Mouse (Mus musculus) gastrocnemius, adult 2 months (tissue): ENCODE results near the gene Ints13. TPM values are rescaled to one million over a fixed set of nuclear protein-coding genes. Genes with fewer than 3 reads are reported as not detected.

ENCODE experiments used
- DNase-seq: peaks from one replicate; pipeline ENCODE4 v3.0.0; 2022
- H3K27ac ChIP-seq: fragments of 200-600 bp; 2 replicates; pipeline ENCODE4 v1.8.1; 2022; ENCODE audit warnings: mild to moderate bottlenecking
- H3K4me3 ChIP-seq: fragments of 200-600 bp; 2 replicates; pipeline ENCODE4 v1.8.1; 2022; ENCODE audit warnings: mild to moderate bottlenecking, moderate library complexity
- CTCF ChIP-seq: fragments of 200-600 bp; IDR thresholded peaks from 2 replicates; pipeline ENCODE4 v1.8.1; 2022; ENCODE audit warnings: antibody characterized with exemption, mild to moderate bottlenecking, moderate library complexity
- intact Hi-C: fragments of 180-260 bp; cut with DNase I; formaldehyde crosslinking; loops from one replicate; pipeline ENCODE4 v1.15.1; 2025
- long read RNA-seq, 2 experiments: library from polyadenylated mRNA; stranded (forward); transcript quantifications; one replicate each; pipeline ENCODE4 v2.0.0; 2021
- total RNA-seq, 2 experiments: library from RNA; stranded (reverse); gene quantifications; 2 replicates each; pipeline ENCODE4 v1.2.3; 2021

The Ints13 gene
- 10 to 100 TPM; 14.4 to 18.8 TPM for total RNA-seq
- long read RNA-seq, experiment 1, transcript Ints13-210 (1 exons, 1,740 nt) = major isoform, 6 of 18 reads
- long read RNA-seq, experiment 1, partial matches to known transcripts = 1 of 18 reads
- long read RNA-seq, experiment 1, other reads (novel, unspliced or antisense) = 8 of 18 reads
- long read RNA-seq, experiment 2, partial matches to known transcripts = 0 of 17 reads
- long read RNA-seq, experiment 2, other reads (novel, unspliced or antisense) = 13 of 17 reads

- TF ChIP-seq CTCF = peak; percentile 21; the same call in 1 of the 2 replicates
- intact Hi-C loops = loop anchor here (5.0 kb wide), 2 partner anchors 55 to 75 kb away; partner anchors contain the start of gene Itpr2
- peak; percentile 98 for DNase-seq
- H3K4me3 ChIP-seq = peak within 1 kb of the TSS; percentile 97
- H3K27ac ChIP-seq = peak within 1 kb of the TSS; percentile 99
These were observed at the start of gene Ints13 for GRCm38 (mm10) chr6:146577310-146578109. Gene Ints13 (minus strand): TSS chr6:146577835.

GRCm38 (mm10) chr6:146616670-146617069, 39.0 kb upstream of the Ints13 start:
- H3K4me3 ChIP-seq = no peak overlapping the region
- TF ChIP-seq CTCF = no peak
- no peak overlapping the region for H3K27ac ChIP-seq
- intact Hi-C loops = no loop called here
- DNase-seq = no peak

GRCm38 (mm10) chr6:146615891-146616290, 38.3 kb upstream of the Ints13 start:
- intact Hi-C loops = no loop called here
- DNase-seq = no peak

GRCm38 (mm10) chr6:146614541-146614940, 36.9 kb upstream of the Ints13 start:
- Histone ChIP-seq H3K27ac (no peak overlapping the region), H3K4me3 (no peak overlapping the region)
- no peak for TF ChIP-seq CTCF
- intact Hi-C loops = no loop called here
- no peak for DNase-seq

More at GRCm38 (mm10) chr6:146615891-146616290, 38.3 kb upstream of the Ints13 start:
- H3K27ac ChIP-seq = no peak overlapping the region
- H3K4me3 ChIP-seq = no peak overlapping the region
- TF ChIP-seq CTCF = no peak

GRCm38 (mm10) chr6:146613907-146614306, 36.3 kb upstream of the Ints13 start:
- DNase-seq = no peak
- Histone ChIP-seq H3K4me3 (no peak overlapping the region), H3K27ac (no peak overlapping the region)
- peak; percentile 4; the same call in 1 of the 2 replicates for TF ChIP-seq CTCF
- intact Hi-C loops = no loop called here

- no peak for DNase-seq
- H3K27ac ChIP-seq = no peak overlapping the region
- no peak overlapping the region for H3K4me3 ChIP-seq
- no peak for TF ChIP-seq CTCF
- intact Hi-C loops = no loop called here
These were observed 35.1 kb upstream of the Ints13 start for GRCm38 (mm10) chr6:146612736-146613135.

- Histone ChIP-seq H3K4me3 (no peak overlapping the region), H3K27ac (no peak overlapping the region)
- no peak for TF ChIP-seq CTCF
- no peak for DNase-seq
- intact Hi-C loops = no loop called here
These were observed 34.3 kb upstream of the Ints13 start for GRCm38 (mm10) chr6:146611897-146612296.

- DNase-seq = no peak
- Histone ChIP-seq H3K4me3 (no peak overlapping the region), H3K27ac (no peak overlapping the region)
- intact Hi-C loops = no loop called here
- TF ChIP-seq CTCF = no peak
These were observed 33.8 kb upstream of the Ints13 start for GRCm38 (mm10) chr6:146611385-146611784.

GRCm38 (mm10) chr6:146603651-146604050, 26.0 kb upstream of the Ints13 start:
- TF ChIP-seq CTCF = no peak
- Histone ChIP-seq H3K27ac (no peak overlapping the region), H3K4me3 (no peak overlapping the region)
- intact Hi-C loops = no loop called here
- no peak for DNase-seq

GRCm38 (mm10) chr6:146602601-146603000, 25.0 kb upstream of the Ints13 start:
- H3K4me3 ChIP-seq = no peak overlapping the region
- H3K27ac ChIP-seq = no peak overlapping the region
- no peak for DNase-seq
- TF ChIP-seq CTCF = no peak
- intact Hi-C loops = no loop called here

- TF ChIP-seq CTCF = no peak
- Histone ChIP-seq H3K4me3 (no peak overlapping the region), H3K27ac (no peak overlapping the region)
- DNase-seq = no peak
- intact Hi-C loops = no loop called here
These were observed 7.5 kb upstream of the Ints13 start for GRCm38 (mm10) chr6:146585134-146585533.

GRCm38 (mm10) chr6:146583366-146584046, 5.9 kb upstream of the Ints13 start:
- TF ChIP-seq CTCF = no peak
- intact Hi-C loops = loop anchor here (5.0 kb wide), 1 partner anchor 176 kb away; no protein-coding TSS in a partner anchor
- Histone ChIP-seq H3K27ac (no peak overlapping the region), H3K4me3 (no peak overlapping the region)
- DNase-seq = no peak
